Mouse (Mus musculus) hindbrain, embryonic 10.5 days (tissue): ENCODE measurements around the gene Gm28827. TPM values are rescaled to one million over a fixed set of nuclear protein-coding genes. Genes with fewer than 3 reads are reported as not detected.
"Not testable (repeated sequence)": the region's sequence is repeated elsewhere in the genome, so short reads cannot be mapped to it uniquely, and the experiment has no call there.

Experiments
- DNase-seq: peaks from one replicate; pipeline ENCODE4 v3.0.0-alpha.2; 2017; ENCODE audit warnings: low spot score
- H3K27ac ChIP-seq: fragments of 300-500 bp; sonication (generic); 2 replicates; pipeline ENCODE4 v1.5.1; 2016; ENCODE audit warnings: mild to moderate bottlenecking, moderate library complexity
- H3K27me3 ChIP-seq: fragments of 300-500 bp; sonication (generic); 2 replicates; pipeline ENCODE4 v1.6.1; 2016; ENCODE audit warnings: mild to moderate bottlenecking; ENCODE audit not compliant: poor library complexity, insufficient read depth, severe bottlenecking
- H3K36me3 ChIP-seq: fragments of 300-500 bp; sonication (generic); 2 replicates; pipeline ENCODE4 v1.6.1; 2016; ENCODE audit warnings: mild to moderate bottlenecking, moderate library complexity
- H3K4me1 ChIP-seq: fragments of 300-500 bp; sonication (generic); replicated peaks from 2 replicates; pipeline ENCODE4 v1.6.1; 2016; ENCODE audit warnings: mild to moderate bottlenecking
- H3K4me3 ChIP-seq: fragments of 300-500 bp; sonication (generic); 2 replicates; pipeline ENCODE4 v1.5.1; 2016; ENCODE audit warnings: mild to moderate bottlenecking, moderate library complexity
- H3K9me3 ChIP-seq: fragments of 300-500 bp; sonication (generic); 2 replicates; pipeline ENCODE4 v1.6.1; 2016; ENCODE audit warnings: mild to moderate bottlenecking, moderate library complexity
- WGBS: fragments of 180-500 bp; shearing (Covaris S2); methylation state at CpG from one replicate; pipeline ENCODE4 v1.1.7; 2016; 5-methylcytosine and 5-hydroxymethylcytosine counted together
- polyA plus RNA-seq: library from polyadenylated mRNA; unstranded; fragments of >200 nt; fragmentation: Nextera tagmentation; extraction: Ambion mirVana; gene quantifications from 2 replicates; pipeline ENCODE4 v1.2.1, GENCODE M21; 2016

Gene Gm28827
- polyA plus RNA-seq = not detected in 2 replicates

DNA sequence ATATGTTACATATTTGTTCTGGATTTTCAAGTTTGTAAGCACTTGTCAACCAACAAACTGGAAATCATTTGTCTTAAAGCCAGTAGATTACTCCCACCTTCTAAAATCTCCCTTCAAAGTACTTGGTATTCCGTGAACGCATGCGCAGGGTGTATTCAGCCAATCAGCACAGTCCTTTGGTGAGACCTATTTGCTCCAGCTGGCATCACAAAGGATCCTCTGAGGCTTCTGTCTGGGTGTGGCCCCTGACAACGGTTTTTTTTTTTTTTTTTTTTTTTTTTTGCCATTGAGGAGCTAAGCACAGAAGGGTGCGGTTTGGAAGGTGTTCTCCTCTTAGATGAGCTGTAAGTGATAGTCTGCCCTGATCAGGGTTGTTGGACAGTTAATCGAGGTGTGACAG lies at the start of gene Gm28827:
TSS of gene Gm28827 (plus strand) at position 301 of the 400 bp plus-strand sequence.
- not testable (repeated sequence) for H3K27me3 ChIP-seq, H3K4me1 ChIP-seq, H3K36me3 ChIP-seq, H3K27ac ChIP-seq, H3K9me3 ChIP-seq, DNase-seq, H3K4me3 ChIP-seq
- no CpG with 5 or more reads among the region's 6 CpGs for WGBS
